Mouse (Mus musculus) thymus, adult 2 months (tissue): ENCODE measurements around the gene Arhgap6.

ENCODE experiments used
- CTCF ChIP-seq: fragments of 200-500 bp; IDR thresholded peaks from 2 replicates; pipeline ENCODE4 v1.5.1; 2012; ENCODE audit warnings: mild to moderate bottlenecking, control low read depth, low read length, moderate library complexity, borderline replicate concordance; ENCODE audit not compliant: control insufficient read depth, poor library complexity, insufficient read depth; ENCODE audit errors: extremely low read depth
- POLR2A ChIP-seq: fragments of 200-500 bp; IDR thresholded peaks from 2 replicates; pipeline ENCODE4 v1.6.1; 2012; ENCODE audit warnings: mild to moderate bottlenecking, low read length, control low read depth, moderate library complexity; ENCODE audit not compliant: control insufficient read depth, poor library complexity, insufficient read depth; ENCODE audit errors: extremely low read depth

DNA sequence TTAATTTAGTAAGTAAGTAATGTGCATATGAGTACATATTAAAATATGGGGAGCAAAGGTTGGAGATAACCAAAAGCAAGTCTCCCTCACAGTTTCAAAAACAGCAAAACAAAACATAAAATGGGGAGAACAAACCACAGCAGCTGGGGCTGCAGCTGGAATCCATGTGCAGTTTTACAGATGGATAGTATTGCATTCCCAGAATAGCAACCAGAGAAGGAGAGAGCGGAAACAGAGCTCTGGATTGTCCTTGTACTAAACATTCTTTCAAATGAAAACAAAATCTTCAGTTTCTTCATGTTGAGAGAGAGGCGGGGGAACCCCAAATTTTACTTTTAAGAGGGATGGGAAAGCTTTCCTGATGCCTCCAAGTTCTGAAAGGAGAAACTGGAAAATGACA lies 467.3 kb downstream of the Arhgap6 start:
- TF ChIP-seq POLR2A (no peak), CTCF (no peak)
